Mouse (Mus musculus) limb, embryonic 11.5 days (tissue): ENCODE data around the gene Errfi1. TPM values are rescaled to one million over a fixed set of nuclear protein-coding genes. Genes with fewer than 3 reads are reported as not detected.
A peak's percentile ranks its signal among the peaks of the same experiment; 100 is the strongest.

Experiments
- ATAC-seq: fragments of 200-750 bp; cut with Nextera tagmentation; 2 replicates; pipeline ENCODE4 v1.8.0; 2017; ENCODE audit warnings: low read depth; ENCODE audit not compliant: insufficient number of reproducible peaks, low FRiP score, low TSS enrichment
- DNase-seq: peaks from one replicate; pipeline ENCODE4 v3.0.0-alpha.2; 2015; ENCODE audit warnings: low spot score
- H3K27ac ChIP-seq: fragments of 300-500 bp; sonication (generic); replicated peaks from 2 replicates; pipeline ENCODE4 v1.5.1; 2014; ENCODE audit warnings: low read depth, mild to moderate bottlenecking, low read length
- H3K27me3 ChIP-seq: fragments of 300-500 bp; sonication (generic); 2 replicates; pipeline ENCODE4 v1.6.1; 2014; ENCODE audit warnings: mild to moderate bottlenecking, low read length, mixed read lengths; ENCODE audit not compliant: control insufficient read depth, insufficient read depth
- H3K36me3 ChIP-seq: fragments of 300-500 bp; sonication (generic); 2 replicates; pipeline ENCODE4 v1.6.1; 2014; ENCODE audit warnings: mild to moderate bottlenecking, low read length, moderate library complexity, mixed read lengths; ENCODE audit not compliant: control insufficient read depth, insufficient read depth
- H3K4me1 ChIP-seq: fragments of 300-500 bp; sonication (generic); 2 replicates; pipeline ENCODE4 v1.6.1; 2014; ENCODE audit warnings: low read length, mixed read lengths; ENCODE audit not compliant: control insufficient read depth, insufficient read depth
- H3K4me2 ChIP-seq: fragments of 300-500 bp; sonication (generic); 2 replicates; pipeline ENCODE4 v1.6.1; 2014; ENCODE audit warnings: low read depth, mild to moderate bottlenecking, moderate library complexity; ENCODE audit not compliant: severe bottlenecking
- H3K4me3 ChIP-seq: fragments of 300-500 bp; sonication (generic); 2 replicates; pipeline ENCODE4 v1.5.1; 2014; ENCODE audit warnings: low read depth, low read length
- H3K9ac ChIP-seq: fragments of 300-500 bp; sonication (generic); 2 replicates; pipeline ENCODE4 v1.6.1; 2014; ENCODE audit warnings: mild to moderate bottlenecking, low read length
- H3K9me3 ChIP-seq: fragments of 300-500 bp; sonication (generic); 2 replicates; pipeline ENCODE4 v1.6.1; 2016; ENCODE audit warnings: low read length; ENCODE audit not compliant: control insufficient read depth
- WGBS: fragments of 180-500 bp; shearing (Covaris S2); extraction: QIAGEN DNeasy Blood & Tissue Kit; methylation state at CpG from one replicate; pipeline ENCODE4 v1.1.7; 2014; 5-methylcytosine and 5-hydroxymethylcytosine counted together
- polyA plus RNA-seq: library from polyadenylated mRNA; unstranded; fragments of >200 nt; fragmentation: Nextera tagmentation; extraction: Ambion mirVana; gene quantifications from 2 replicates; pipeline ENCODE4 v1.2.1, GENCODE M21; 2014

The Errfi1 gene
- polyA plus RNA-seq, 1 experiment from 2014 or later: 34.7 TPM

- no peak overlapping the region for H3K4me2 ChIP-seq
- H3K27me3 ChIP-seq: no peaks in the 10 kb centered on the region
- H3K36me3 ChIP-seq: no peaks in the 10 kb centered on the region
- H3K9me3 ChIP-seq: no peaks in the 10 kb centered on the region
- WGBS: 84% methylated on average over 8 of the region's 8 CpGs
- no peak overlapping the region for H3K4me3 ChIP-seq
- H3K27ac ChIP-seq: 0 out of 2 replicates have a peak overlapping the region, but pooled peaks have one; percentile 8
- ATAC-seq: no peak
- no peak for DNase-seq
- H3K9ac ChIP-seq: no peak overlapping the region
- peaks cover 20% of the 10 kb centered on the region for H3K4me1 ChIP-seq
Observed at GRCm38 (mm10) chr4:150821381-150821780, 32.3 kb upstream of the Errfi1 start.

- ATAC-seq: no peak
- peaks cover 22% of the 10 kb centered on the region for H3K4me1 ChIP-seq
- no peaks in the 10 kb centered on the region for H3K36me3 ChIP-seq
- no peak overlapping the region; the same call in 1 of the 2 replicates for H3K27ac ChIP-seq
- H3K9ac ChIP-seq: no peak overlapping the region
- no peaks in the 10 kb centered on the region for H3K9me3 ChIP-seq
- no peak overlapping the region for H3K4me3 ChIP-seq
- H3K4me2 ChIP-seq: no peak overlapping the region
- WGBS: 67% methylated on average over 9 of the region's 9 CpGs
- DNase-seq: no peak
- H3K27me3 ChIP-seq: no peaks in the 10 kb centered on the region
Observed at GRCm38 (mm10) chr4:150822624-150823023, 31.1 kb upstream of the Errfi1 start.

- Histone ChIP-seq H3K27ac (no peak overlapping the region), H3K4me1 (peaks cover 22% of the 10 kb centered on the region), H3K27me3 (no peaks in the 10 kb centered on the region), H3K9ac (no peak overlapping the region), H3K4me2 (no peak overlapping the region), H3K9me3 (no peaks in the 10 kb centered on the region), H3K36me3 (no peaks in the 10 kb centered on the region), H3K4me3 (no peak overlapping the region)
- no peak for DNase-seq
- whole genome bisulfite sequencing: 55% methylated on average over 24 of the region's 24 CpGs
- no peak for ATAC-seq
Observed at GRCm38 (mm10) chr4:150823614-150824480, 29.9 kb upstream of the Errfi1 start.

DNA sequence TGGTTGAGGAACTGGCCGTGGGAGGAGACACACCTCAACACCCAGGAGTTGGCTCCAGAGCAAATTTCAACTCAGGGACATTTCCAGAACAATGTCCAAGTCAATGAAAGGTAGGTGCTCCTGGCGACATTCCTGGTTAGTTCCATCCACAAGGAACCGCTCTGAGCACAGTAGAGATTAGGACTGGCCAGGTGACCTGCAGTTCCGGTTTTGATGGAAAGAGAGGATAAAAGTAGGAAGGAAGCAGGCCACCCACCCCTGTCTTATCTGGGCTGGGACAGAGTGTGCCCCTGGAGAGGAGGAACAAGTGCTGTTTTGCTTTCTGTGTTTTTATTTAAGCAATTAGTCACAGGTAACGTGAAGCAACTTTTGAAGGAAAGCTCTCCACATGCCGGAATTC lies 28.8 kb upstream of the Errfi1 start:
- no peaks in the 10 kb centered on the region for H3K9me3 ChIP-seq
- ATAC-seq (no peak), DNase-seq (no peak)
- no peak overlapping the region for H3K9ac ChIP-seq
- H3K4me2 ChIP-seq: no peak overlapping the region
- no peak overlapping the region for H3K4me3 ChIP-seq
- no peaks in the 10 kb centered on the region for H3K36me3 ChIP-seq
- H3K4me1 ChIP-seq: peaks cover 17% of the 10 kb centered on the region
- WGBS: 47% methylated on average over 6 of the region's 6 CpGs
- H3K27ac ChIP-seq: peak overlapping the region; percentile 84
- H3K27me3 ChIP-seq: no peaks in the 10 kb centered on the region

GRCm38 (mm10) chr4:150825531-150825930 lies 28.2 kb upstream of the Errfi1 start:
- 13% methylated on average over 7 of the region's 7 CpGs for WGBS
- Histone ChIP-seq H3K27me3 (no peaks in the 10 kb centered on the region), H3K27ac (peak overlapping the region; percentile 84), H3K4me3 (no peak overlapping the region), H3K4me2 (peak overlapping the region; percentile 12; the same call in 1 of the 2 replicates), H3K36me3 (no peaks in the 10 kb centered on the region), H3K4me1 (peaks cover 17% of the 10 kb centered on the region), H3K9me3 (no peaks in the 10 kb centered on the region), H3K9ac (peak overlapping the region; percentile 27; the same call in 1 of the 2 replicates)
- DNase-seq (peak; percentile 68), ATAC-seq (no peak)

GRCm38 (mm10) chr4:150831321-150831720 lies 22.4 kb upstream of the Errfi1 start:
- Histone ChIP-seq H3K27ac (no peak overlapping the region), H3K9me3 (no peaks in the 10 kb centered on the region), H3K4me2 (no peak overlapping the region), H3K36me3 (no peaks in the 10 kb centered on the region), H3K4me3 (no peak overlapping the region), H3K4me1 (peaks cover 3% of the 10 kb centered on the region), H3K9ac (no peak overlapping the region), H3K27me3 (no peaks in the 10 kb centered on the region)
- WGBS: 92% methylated on average over 3 of the region's 3 CpGs
- no peak for ATAC-seq
- DNase-seq: no peak

DNA sequence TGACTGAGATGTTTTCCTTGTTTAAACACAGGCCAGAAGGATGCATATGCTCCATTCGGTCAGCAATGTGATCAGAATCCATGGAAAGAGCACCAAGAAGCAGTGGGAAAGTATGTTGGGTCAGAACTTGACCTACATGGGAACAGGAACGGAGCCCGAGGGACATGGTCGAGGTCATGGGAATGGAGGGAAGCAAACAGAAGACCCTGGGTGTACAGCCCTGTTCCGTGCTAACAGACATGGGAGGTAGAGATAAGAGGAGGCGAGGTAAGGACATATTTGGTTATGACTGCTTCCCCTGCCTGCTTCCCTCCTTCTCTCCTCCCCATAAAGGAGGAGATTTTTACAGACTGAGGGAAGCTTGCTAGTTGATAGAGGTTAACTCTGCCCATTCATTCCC lies 21.8 kb upstream of the Errfi1 start:
- whole genome bisulfite sequencing: 91% methylated on average over 6 of the region's 6 CpGs
- Histone ChIP-seq H3K4me3 (no peak overlapping the region), H3K27ac (no peak overlapping the region), H3K9me3 (no peaks in the 10 kb centered on the region), H3K4me1 (0 out of 2 replicates have a peak, but pooled peaks cover 2% of the 10 kb centered on the region), H3K9ac (no peak overlapping the region), H3K36me3 (no peaks in the 10 kb centered on the region), H3K27me3 (no peaks in the 10 kb centered on the region), H3K4me2 (no peak overlapping the region)
- DNase-seq (no peak), ATAC-seq (no peak)

DNA sequence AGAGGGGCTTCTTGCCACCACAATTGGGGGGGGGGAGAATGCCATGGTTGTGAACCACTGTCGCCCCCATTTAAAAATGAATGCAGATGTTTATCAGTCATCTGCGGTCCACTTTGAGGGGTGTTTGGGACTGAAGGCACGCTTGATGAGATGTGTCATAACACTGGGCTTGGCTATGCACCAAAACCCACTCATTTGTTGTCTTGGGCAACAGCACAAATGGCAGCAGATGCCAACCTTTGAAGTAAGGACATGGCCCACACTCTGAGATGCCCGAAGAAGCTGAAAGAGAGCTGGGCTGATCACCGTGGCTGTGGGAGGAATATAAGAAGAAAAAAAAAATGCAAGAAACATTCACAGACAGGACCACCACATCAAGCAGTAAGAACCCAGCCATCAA lies 18.6 kb upstream of the Errfi1 start:
- Histone ChIP-seq H3K36me3 (no peaks in the 10 kb centered on the region), H3K4me3 (no peak overlapping the region), H3K27ac (no peak overlapping the region), H3K9me3 (no peaks in the 10 kb centered on the region), H3K4me2 (no peak overlapping the region), H3K9ac (no peak overlapping the region), H3K27me3 (no peaks in the 10 kb centered on the region), H3K4me1 (no peaks in the 10 kb centered on the region)
- ATAC-seq (no peak), DNase-seq (no peak)
- 90% methylated on average over 5 of the region's 5 CpGs for WGBS
